Mouse (Mus musculus): Measurements from ENCODE around the gene Ptgr2. TPM values are rescaled to one million over a fixed set of nuclear protein-coding genes. Genes with fewer than 3 reads are reported as not detected.

The Ptgr2 gene
- total and polyA plus RNA-seq, 2 experiments from 2014 or later: 13.6 to 18.8 TPM

DNA sequence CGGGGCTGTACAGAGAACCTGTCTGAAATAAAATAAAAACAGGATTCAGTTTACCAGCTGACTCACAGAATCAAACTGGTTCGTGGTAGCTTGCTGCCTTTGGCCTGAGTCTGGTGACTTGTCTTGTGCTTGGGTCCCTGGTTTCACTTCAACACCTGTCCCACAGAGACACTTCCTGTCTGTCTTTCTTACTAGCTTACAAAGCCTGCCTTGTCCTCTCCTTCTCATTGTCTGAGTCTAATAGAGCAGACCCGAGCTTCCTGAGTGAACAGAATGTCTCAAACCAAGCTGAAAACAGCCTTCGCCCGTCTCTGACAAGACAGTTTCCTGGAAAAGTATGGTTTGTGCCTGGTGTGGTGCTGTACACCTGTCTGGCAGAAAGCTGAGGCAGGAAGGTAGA is 39.3 kb upstream of the Ptgr2 start:
- ATAC-seq (ENCODE audit: low FRiP score) (no peak), DNase-seq (ENCODE audit: low spot score) (no peak)
- Histone ChIP-seq H3K4me2 (ENCODE audit: low read depth, low read length, poor library complexity, severe bottlenecking) (no peak overlapping the region), H3K36me3 (ENCODE audit: insufficient read depth, low read length) (no peaks in the 10 kb centered on the region), H3K27ac (ENCODE audit: low read depth, low read length) (no peak overlapping the region), H3K4me3 (ENCODE audit: low read depth, low read length) (no peak overlapping the region), H3K9me3 (ENCODE audit: low read length) (no peaks in the 10 kb centered on the region), H3K4me1 (ENCODE audit: insufficient read depth, low read length) (no peaks in the 10 kb centered on the region), H3K27me3 (ENCODE audit: insufficient read depth, low read length) (no peaks in the 10 kb centered on the region), H3K9ac (replicated peaks; ENCODE audit: low read length, poor library complexity, severe bottlenecking) (no peak overlapping the region)
- 66% methylated on average over 5 of the region's 5 CpGs for WGBS
- TF ChIP-seq CTCF (IDR thresholded peaks at IDR 0.05): no peak

DNA sequence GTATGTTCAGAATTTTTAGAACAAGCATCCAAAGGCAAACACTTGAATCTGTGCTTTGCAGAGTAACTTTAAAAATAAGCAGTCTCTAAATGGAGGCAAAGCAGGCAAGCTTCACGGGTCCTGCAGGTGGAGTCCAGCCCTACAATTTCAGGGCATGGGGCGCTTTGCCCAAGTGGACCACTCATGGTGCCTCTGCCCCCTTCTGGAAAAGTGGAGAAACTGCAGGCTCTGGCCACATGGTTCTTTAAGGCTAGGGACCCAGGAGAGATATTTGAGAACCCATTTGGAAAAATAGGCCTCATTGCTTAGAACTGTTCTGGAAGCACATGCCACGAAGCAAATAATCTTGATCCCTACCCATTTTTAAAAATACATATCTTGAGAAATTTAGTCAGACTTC is 35.8 kb upstream of the Ptgr2 start:
- Histone ChIP-seq H3K4me3 (ENCODE audit: low read depth, low read length) (no peak overlapping the region), H3K27ac (ENCODE audit: low read depth, low read length) (no peak overlapping the region), H3K4me1 (ENCODE audit: insufficient read depth, low read length) (no peaks in the 10 kb centered on the region), H3K9me3 (ENCODE audit: low read length) (no peaks in the 10 kb centered on the region), H3K36me3 (ENCODE audit: insufficient read depth, low read length) (no peaks in the 10 kb centered on the region), H3K27me3 (ENCODE audit: insufficient read depth, low read length) (no peaks in the 10 kb centered on the region), H3K9ac (replicated peaks; ENCODE audit: low read length, poor library complexity, severe bottlenecking) (no peak overlapping the region), H3K4me2 (ENCODE audit: low read depth, low read length, poor library complexity, severe bottlenecking) (no peak overlapping the region)
- DNase-seq (ENCODE audit: low spot score) (peak; percentile 81), ATAC-seq (ENCODE audit: low FRiP score) (no peak)
- peak; percentile 86 for TF ChIP-seq CTCF (IDR thresholded peaks at IDR 0.05)
- 4% methylated on average over 3 of the region's 3 CpGs for WGBS

DNA sequence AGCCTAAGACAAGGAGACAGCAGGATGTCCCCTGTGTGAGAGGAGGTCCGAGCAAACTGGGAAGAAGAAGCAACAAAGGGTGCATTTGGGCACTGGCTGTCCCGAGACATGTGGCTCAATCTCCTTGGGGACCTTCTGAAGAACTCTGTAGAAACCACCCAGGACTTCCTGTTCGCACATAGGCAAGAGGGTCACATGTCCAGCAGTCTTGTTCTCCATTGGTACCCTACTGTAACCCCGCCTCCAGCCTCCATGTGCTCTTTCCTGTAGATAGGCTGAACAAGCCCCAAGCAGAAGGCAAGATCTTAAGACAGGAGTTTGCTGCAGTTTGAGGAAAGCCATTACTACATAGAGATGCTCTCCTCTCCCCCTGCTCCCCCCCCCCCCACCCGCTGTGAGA is 32.2 kb upstream of the Ptgr2 start:
- Histone ChIP-seq H3K27ac (ENCODE audit: low read depth, low read length) (no peak overlapping the region), H3K4me1 (ENCODE audit: insufficient read depth, low read length) (no peaks in the 10 kb centered on the region), H3K36me3 (ENCODE audit: insufficient read depth, low read length) (no peaks in the 10 kb centered on the region), H3K9me3 (ENCODE audit: low read length) (no peaks in the 10 kb centered on the region), H3K9ac (replicated peaks; ENCODE audit: low read length, poor library complexity, severe bottlenecking) (no peak overlapping the region), H3K4me3 (ENCODE audit: low read depth, low read length) (no peak overlapping the region), H3K27me3 (ENCODE audit: insufficient read depth, low read length) (no peaks in the 10 kb centered on the region), H3K4me2 (ENCODE audit: low read depth, low read length, poor library complexity, severe bottlenecking) (no peak overlapping the region)
- ATAC-seq (ENCODE audit: low FRiP score) (no peak), DNase-seq (ENCODE audit: low spot score) (no peak)
- WGBS: 88% methylated on average over 4 of the region's 5 CpGs
- no peak for TF ChIP-seq CTCF (IDR thresholded peaks at IDR 0.05)

DNA sequence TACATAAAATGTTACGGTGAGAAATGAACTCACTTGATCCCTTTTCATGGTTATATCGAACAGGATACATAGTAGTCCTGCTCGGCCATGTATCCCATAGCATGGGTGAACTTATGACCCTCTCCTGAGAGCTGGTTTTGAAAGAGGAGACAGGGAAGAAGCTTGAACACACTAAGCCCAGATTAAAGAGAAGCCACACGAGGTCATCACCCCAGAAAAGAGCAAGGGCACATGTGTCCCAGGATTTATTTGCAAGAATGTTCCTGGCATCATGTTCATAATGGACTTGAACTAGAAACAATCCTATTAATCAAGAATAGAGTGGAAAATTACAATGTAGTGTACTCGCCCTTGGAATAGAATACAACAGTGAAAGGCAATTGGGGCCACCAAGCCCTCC is 30.1 kb upstream of the Ptgr2 start:
- ATAC-seq (ENCODE audit: low FRiP score) (no peak), DNase-seq (ENCODE audit: low spot score) (no peak)
- H3K4me2 ChIP-seq (ENCODE audit: low read depth, low read length, poor library complexity, severe bottlenecking): no peak overlapping the region
- no peak overlapping the region for H3K9ac ChIP-seq (replicated peaks; ENCODE audit: low read length, poor library complexity, severe bottlenecking)
- no peaks in the 10 kb centered on the region for H3K36me3 ChIP-seq (ENCODE audit: insufficient read depth, low read length)
- no peaks in the 10 kb centered on the region for H3K9me3 ChIP-seq (ENCODE audit: low read length)
- TF ChIP-seq CTCF (IDR thresholded peaks at IDR 0.05): no peak
- no peaks in the 10 kb centered on the region for H3K27me3 ChIP-seq (ENCODE audit: insufficient read depth, low read length)
- 76% methylated on average over 5 of the region's 5 CpGs for WGBS
- no peaks in the 10 kb centered on the region for H3K4me1 ChIP-seq (ENCODE audit: insufficient read depth, low read length)
- H3K4me3 ChIP-seq (ENCODE audit: low read depth, low read length): no peak overlapping the region
- H3K27ac ChIP-seq (ENCODE audit: low read depth, low read length): no peak overlapping the region

DNA sequence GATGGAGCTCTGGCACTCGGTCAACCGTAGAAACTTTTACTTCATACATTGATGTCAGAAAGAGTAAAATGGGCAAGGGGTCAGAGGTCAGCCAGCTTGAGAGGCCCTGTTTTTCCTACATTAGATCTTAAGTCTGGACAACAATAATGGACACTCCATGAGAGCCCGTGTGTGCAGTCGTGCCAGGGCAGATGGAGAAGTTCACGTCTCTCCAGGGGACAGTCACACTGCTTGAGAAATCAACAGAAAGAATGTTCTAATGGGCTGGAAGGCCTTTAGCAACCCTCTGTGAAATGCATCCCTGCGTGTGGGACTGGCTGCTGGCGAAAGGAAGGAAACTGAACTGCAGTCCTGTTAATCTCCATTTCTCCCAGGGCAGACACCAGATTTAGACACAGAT is 24.7 kb upstream of the Ptgr2 start:
- H3K36me3 ChIP-seq (ENCODE audit: insufficient read depth, low read length): no peaks in the 10 kb centered on the region
- no peaks in the 10 kb centered on the region for H3K9me3 ChIP-seq (ENCODE audit: low read length)
- no peak for ATAC-seq (ENCODE audit: low FRiP score)
- WGBS: 47% methylated on average over 7 of the region's 7 CpGs
- H3K4me2 ChIP-seq (ENCODE audit: low read depth, low read length, poor library complexity, severe bottlenecking): no peak overlapping the region
- no peak overlapping the region for H3K27ac ChIP-seq (ENCODE audit: low read depth, low read length)
- no peak for TF ChIP-seq CTCF (IDR thresholded peaks at IDR 0.05)
- no peaks in the 10 kb centered on the region for H3K4me1 ChIP-seq (ENCODE audit: insufficient read depth, low read length)
- H3K4me3 ChIP-seq (ENCODE audit: low read depth, low read length): no peak overlapping the region
- no peak for DNase-seq (ENCODE audit: low spot score)
- H3K9ac ChIP-seq (replicated peaks; ENCODE audit: low read length, poor library complexity, severe bottlenecking): no peak overlapping the region
- no peaks in the 10 kb centered on the region for H3K27me3 ChIP-seq (ENCODE audit: insufficient read depth, low read length)

DNA sequence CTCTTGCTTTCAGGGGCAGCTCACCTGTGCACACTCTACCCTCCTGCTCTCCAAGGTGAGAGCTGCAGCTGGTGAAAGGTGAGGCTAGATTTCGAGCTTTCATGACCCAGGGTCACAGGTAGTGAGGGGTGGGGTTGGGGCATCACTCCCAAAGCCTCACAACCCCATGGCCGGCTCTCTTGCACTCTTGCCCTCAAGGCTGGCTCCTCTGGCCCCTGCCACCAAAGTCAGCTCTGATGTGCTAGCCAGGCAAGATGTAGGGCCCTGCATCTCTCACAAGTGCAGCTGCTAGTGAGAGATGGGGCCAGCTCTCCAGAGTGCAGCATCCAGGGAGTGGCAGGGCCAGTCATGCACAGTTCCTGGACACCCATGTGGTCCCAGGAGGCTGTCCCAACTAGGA is 17.8 kb upstream of the Ptgr2 start:
- H3K36me3 ChIP-seq (ENCODE audit: insufficient read depth, low read length): no peaks in the 10 kb centered on the region
- H3K27ac ChIP-seq (ENCODE audit: low read depth, low read length): no peak overlapping the region
- H3K4me2 ChIP-seq (ENCODE audit: low read depth, low read length, poor library complexity, severe bottlenecking): no peak overlapping the region
- 61% methylated on average over 2 of the region's 2 CpGs for WGBS
- no peaks in the 10 kb centered on the region for H3K9me3 ChIP-seq (ENCODE audit: low read length)
- TF ChIP-seq CTCF (IDR thresholded peaks at IDR 0.05): no peak
- H3K27me3 ChIP-seq (ENCODE audit: insufficient read depth, low read length): no peaks in the 10 kb centered on the region
- no peak overlapping the region for H3K4me3 ChIP-seq (ENCODE audit: low read depth, low read length)
- ATAC-seq (ENCODE audit: low FRiP score) (no peak), DNase-seq (ENCODE audit: low spot score) (no peak)
- H3K4me1 ChIP-seq (ENCODE audit: insufficient read depth, low read length): no peaks in the 10 kb centered on the region
- H3K9ac ChIP-seq (replicated peaks; ENCODE audit: low read length, poor library complexity, severe bottlenecking): no peak overlapping the region

All from midbrain, postnatal 0 days (tissue).